Mouse (Mus musculus): ENCODE measurements around the gene Map2k1. TPM values are rescaled to one million over a fixed set of nuclear protein-coding genes. Genes with fewer than 3 reads are reported as not detected.
"Not testable (repeated sequence)": the region's sequence is repeated elsewhere in the genome, so short reads cannot be mapped to it uniquely, and the experiment has no call there.

Map2k1 gene
- polyA plus RNA-seq (2015; fragmentation: Nextera tagmentation; extraction: Ambion mirVana), result 99.5 and 100 TPM in 2 replicates

- Histone ChIP-seq H3K36me3 (no peaks in the 10 kb centered on the region), H3K4me3 (replicated peaks) (peak within 1 kb of the TSS; percentile 75), H3K27me3 (no peaks in the 10 kb centered on the region), H3K27ac (replicated peaks) (peak within 1 kb of the TSS; percentile 96), H3K9ac (peak within 1 kb of the TSS; percentile 69), H3K4me2 (replicated peaks) (peak within 1 kb of the TSS; percentile 73), H3K9me3 (replicated peaks) (no peaks in the 10 kb centered on the region), H3K4me1 (peaks cover 20% of the 10 kb centered on the region)
- ATAC-seq (ENCODE audit: insufficient number of reproducible peaks, low FRiP score, low TSS enrichment, low read depth), result peak; percentile 98
- WGBS, result under 1% methylated on average over 89 of the region's 89 CpGs
Observed at GRCm38 (mm10) chr9:64253021-64253904, at the start of gene Map2k1. Gene Map2k1, minus strand, starts transcription at chr9:64253631.

GRCm38 (mm10) chr9:64303086-64303485 lies 49.7 kb upstream of the Map2k1 start:
- not testable (repeated sequence) for H3K4me2 ChIP-seq (replicated peaks); H3K9me3 ChIP-seq (replicated peaks); H3K4me3 ChIP-seq (replicated peaks); H3K4me1 ChIP-seq; H3K27ac ChIP-seq (replicated peaks); ATAC-seq (ENCODE audit: insufficient number of reproducible peaks, low FRiP score, low TSS enrichment, low read depth); H3K27me3 ChIP-seq; H3K9ac ChIP-seq
- peaks cover 77% of the 10 kb centered on the region for H3K36me3 ChIP-seq
- WGBS, result 84% methylated on average over 4 of the region's 4 CpGs

GRCm38 (mm10) chr9:64282404-64282987 lies 29.1 kb upstream of the Map2k1 start:
- Histone ChIP-seq H3K36me3 (no peaks in the 10 kb centered on the region; the same call in 1 of the 2 replicates), H3K27ac (replicated peaks) (peak overlapping the region; percentile 95; the same call in 1 of the 2 replicates), H3K9me3 (replicated peaks) (no peaks in the 10 kb centered on the region), H3K4me3 (replicated peaks) (peak overlapping the region; percentile 89), H3K4me1 (peaks cover 8% of the 10 kb centered on the region), H3K27me3 (no peaks in the 10 kb centered on the region), H3K9ac (peak overlapping the region; percentile 88), H3K4me2 (replicated peaks) (peak overlapping the region; percentile 58)
- ATAC-seq (ENCODE audit: insufficient number of reproducible peaks, low FRiP score, low TSS enrichment, low read depth), result no peak
- WGBS, result 54% methylated on average over 5 of the region's 5 CpGs

GRCm38 (mm10) chr9:64281781-64282178 lies 28.3 kb upstream of the Map2k1 start:
- peak; percentile 89 for ATAC-seq (ENCODE audit: insufficient number of reproducible peaks, low FRiP score, low TSS enrichment, low read depth)
- peaks cover 8% of the 10 kb centered on the region for H3K4me1 ChIP-seq
- H3K27me3 ChIP-seq, result no peaks in the 10 kb centered on the region
- H3K27ac ChIP-seq (replicated peaks), result peak overlapping the region; percentile 95
- 0% methylated on average over 24 of the region's 24 CpGs for WGBS
- peak overlapping the region; percentile 88 for H3K9ac ChIP-seq
- peak overlapping the region; percentile 89 for H3K4me3 ChIP-seq (replicated peaks)
- H3K9me3 ChIP-seq (replicated peaks), result no peaks in the 10 kb centered on the region
- H3K4me2 ChIP-seq (replicated peaks), result peak overlapping the region; percentile 58
- no peaks in the 10 kb centered on the region; the same call in 1 of the 2 replicates for H3K36me3 ChIP-seq

- peak; percentile 94 for ATAC-seq (ENCODE audit: insufficient number of reproducible peaks, low FRiP score, low TSS enrichment, low read depth)
- Histone ChIP-seq H3K27ac (replicated peaks) (peak within 1 kb of the TSS; percentile 95), H3K4me3 (replicated peaks) (peak within 1 kb of the TSS; percentile 89), H3K36me3 (no peaks in the 10 kb centered on the region; the same call in 1 of the 2 replicates), H3K9me3 (replicated peaks) (no peaks in the 10 kb centered on the region), H3K9ac (peak within 1 kb of the TSS; percentile 88), H3K4me2 (replicated peaks) (peak within 1 kb of the TSS; percentile 58), H3K27me3 (no peaks in the 10 kb centered on the region), H3K4me1 (peaks cover 8% of the 10 kb centered on the region)
- 2% methylated on average over 46 of the region's 46 CpGs for WGBS
Observed at GRCm38 (mm10) chr9:64281105-64281780, 27.8 kb upstream of the Map2k1 start, which contains the start of gene Tipin. Gene Tipin, plus strand, starts transcription at chr9:64281581.

- H3K9ac ChIP-seq, result no peak overlapping the region
- ATAC-seq (ENCODE audit: insufficient number of reproducible peaks, low FRiP score, low TSS enrichment, low read depth), result no peak
- 94% methylated on average over 6 of the region's 6 CpGs for WGBS
Observed at GRCm38 (mm10) chr9:64278665-64279310, 25.4 kb upstream of the Map2k1 start.

GRCm38 (mm10) chr9:64277706-64278105 lies 24.3 kb upstream of the Map2k1 start:
- Histone ChIP-seq H3K4me2 (replicated peaks) (no peak overlapping the region), H3K36me3 (no peaks in the 10 kb centered on the region), H3K27ac (replicated peaks) (no peak overlapping the region), H3K9ac (no peak overlapping the region), H3K27me3 (no peaks in the 10 kb centered on the region), H3K4me1 (peaks cover 8% of the 10 kb centered on the region), H3K4me3 (replicated peaks) (no peak overlapping the region), H3K9me3 (replicated peaks) (no peaks in the 10 kb centered on the region)
- ATAC-seq (ENCODE audit: insufficient number of reproducible peaks, low FRiP score, low TSS enrichment, low read depth), result no peak
- WGBS, result 63% methylated on average over 8 of the region's 8 CpGs

More at GRCm38 (mm10) chr9:64278665-64279310, 25.4 kb upstream of the Map2k1 start:
- no peak overlapping the region for H3K4me3 ChIP-seq (replicated peaks)
- no peaks in the 10 kb centered on the region for H3K9me3 ChIP-seq (replicated peaks)
- no peaks in the 10 kb centered on the region; the same call in 1 of the 2 replicates for H3K36me3 ChIP-seq
- H3K4me2 ChIP-seq (replicated peaks), result no peak overlapping the region
- peaks cover 8% of the 10 kb centered on the region for H3K4me1 ChIP-seq
- H3K27ac ChIP-seq (replicated peaks), result no peak overlapping the region
- no peaks in the 10 kb centered on the region for H3K27me3 ChIP-seq

- ATAC-seq (ENCODE audit: insufficient number of reproducible peaks, low FRiP score, low TSS enrichment, low read depth), result no peak
- Histone ChIP-seq H3K4me2 (replicated peaks) (no peak overlapping the region), H3K27ac (replicated peaks) (no peak overlapping the region), H3K36me3 (no peaks in the 10 kb centered on the region), H3K4me1 (no peaks in the 10 kb centered on the region), H3K4me3 (replicated peaks) (no peak overlapping the region), H3K27me3 (no peaks in the 10 kb centered on the region), H3K9me3 (replicated peaks) (no peaks in the 10 kb centered on the region), H3K9ac (no peak overlapping the region)
- 76% methylated on average over 1 of the region's 1 CpGs for WGBS
Observed at GRCm38 (mm10) chr9:64274919-64275318, 21.5 kb upstream of the Map2k1 start.

GRCm38 (mm10) chr9:64274291-64274690 lies 20.9 kb upstream of the Map2k1 start:
- Histone ChIP-seq H3K4me1 (no peaks in the 10 kb centered on the region), H3K36me3 (no peaks in the 10 kb centered on the region), H3K9me3 (replicated peaks) (no peaks in the 10 kb centered on the region), H3K4me2 (replicated peaks) (no peak overlapping the region), H3K27ac (replicated peaks) (no peak overlapping the region), H3K27me3 (no peaks in the 10 kb centered on the region), H3K4me3 (replicated peaks) (no peak overlapping the region), H3K9ac (no peak overlapping the region)
- WGBS, result 72% methylated on average over 4 of the region's 4 CpGs
- ATAC-seq (ENCODE audit: insufficient number of reproducible peaks, low FRiP score, low TSS enrichment, low read depth), result no peak

- WGBS, result 64% methylated on average over 4 of the region's 4 CpGs
Observed at GRCm38 (mm10) chr9:64273757-64274156, 20.3 kb upstream of the Map2k1 start.

More at GRCm38 (mm10) chr9:64273757-64274156, 20.3 kb upstream of the Map2k1 start:
- Histone ChIP-seq H3K27ac (replicated peaks) (no peak overlapping the region), H3K9me3 (replicated peaks) (no peaks in the 10 kb centered on the region), H3K9ac (no peak overlapping the region), H3K27me3 (no peaks in the 10 kb centered on the region), H3K4me1 (no peaks in the 10 kb centered on the region), H3K4me2 (replicated peaks) (no peak overlapping the region), H3K4me3 (replicated peaks) (no peak overlapping the region), H3K36me3 (no peaks in the 10 kb centered on the region)
- no peak for ATAC-seq (ENCODE audit: insufficient number of reproducible peaks, low FRiP score, low TSS enrichment, low read depth)

All from embryonic facial prominence, embryonic 15.5 days (tissue).